Mouse (Mus musculus) small intestine, adult 2 months (tissue): ENCODE measurements around the gene Nudt12.

ENCODE experiments used
- CTCF ChIP-seq: fragments of 200-500 bp; IDR thresholded peaks from 2 replicates; pipeline ENCODE4 v1.5.1; 2012; ENCODE audit warnings: low read depth, mild to moderate bottlenecking, control low read depth, inconsistent platforms, low read length, moderate library complexity, mixed read lengths; ENCODE audit not compliant: insufficient replicate concordance, insufficient read length; ENCODE audit errors: extremely low read depth
- POLR2A ChIP-seq: fragments of 200-500 bp; IDR thresholded peaks from 2 replicates; pipeline ENCODE4 v1.6.1; 2012; ENCODE audit warnings: low read depth, mild to moderate bottlenecking, control low read depth, inconsistent platforms, low read length, moderate library complexity

- TF ChIP-seq CTCF, result no peak
- no peak for TF ChIP-seq POLR2A
Observed at GRCm38 (mm10) chr17:58991275-58991674, 21.9 kb downstream of the Nudt12 start, which contains the start of gene Pdzph1.
